Mouse (Mus musculus) heart, adult 2 months (tissue): ENCODE results near the gene Klhdc8b. TPM values are rescaled to one million over a fixed set of nuclear protein-coding genes. Genes with fewer than 3 reads are reported as not detected.

Experiments
- DNase-seq, 2 experiments: peaks; one replicate each; pipeline ENCODE4 v3.0.0; 2021
- H3K27ac ChIP-seq: fragments of 200-600 bp; 2 replicates; pipeline ENCODE4 v1.8.1; 2022
- H3K27me3 ChIP-seq: fragments of 200-500 bp; 2 replicates; pipeline ENCODE4 v1.6.1; 2012; ENCODE audit warnings: mild to moderate bottlenecking, low read length, inconsistent platforms, mixed read lengths; ENCODE audit not compliant: control insufficient read depth, insufficient read depth
- H3K36me3 ChIP-seq: fragments of 200-500 bp; 2 replicates; pipeline ENCODE4 v1.6.1; 2012; ENCODE audit warnings: low read length, inconsistent platforms; ENCODE audit not compliant: control insufficient read depth, insufficient read depth
- H3K4me1 ChIP-seq: fragments of 200-500 bp; 2 replicates; pipeline ENCODE4 v1.6.1; 2011; ENCODE audit warnings: low read length; ENCODE audit not compliant: control insufficient read depth, insufficient read depth
- H3K4me3 ChIP-seq: fragments of 200-600 bp; 2 replicates; pipeline ENCODE4 v1.8.1; 2022
- H3K79me2 ChIP-seq: fragments of 200-500 bp; replicated peaks from 2 replicates; pipeline ENCODE4 v1.6.1; 2012; ENCODE audit warnings: mild to moderate bottlenecking, inconsistent platforms, low read length, moderate library complexity, mixed read lengths; ENCODE audit not compliant: control insufficient read depth, insufficient read depth
- H3K9ac ChIP-seq: fragments of 200-500 bp; 2 replicates; pipeline ENCODE4 v1.6.1; 2012; ENCODE audit warnings: low read depth, mild to moderate bottlenecking, control low read depth, inconsistent platforms, low read length, mixed read lengths
- CTCF ChIP-seq: fragments of 200-600 bp; IDR thresholded peaks from 2 replicates; pipeline ENCODE4 v1.8.1; 2022; ENCODE audit warnings: antibody characterized with exemption, mild to moderate bottlenecking, moderate library complexity
- EP300 ChIP-seq: fragments of 200-500 bp; IDR thresholded peaks from 2 replicates; pipeline ENCODE4 v1.6.1; 2011; ENCODE audit warnings: low read depth, low read length, control low read depth; ENCODE audit not compliant: insufficient read depth
- POLR2A ChIP-seq: fragments of 200-500 bp; IDR thresholded peaks from 2 replicates; pipeline ENCODE4 v1.6.1; 2011; ENCODE audit warnings: mild to moderate bottlenecking, low read depth, low read length, control low read depth; ENCODE audit not compliant: insufficient read depth
- WGBS: fragments of 180-500 bp; shearing (Covaris S2); methylation state at CpG from one replicate; pipeline ENCODE4 v1.1.7; 2018; 5-methylcytosine and 5-hydroxymethylcytosine counted together
- intact Hi-C: fragments of 180-260 bp; cut with DNase I; formaldehyde crosslinking; loops from one replicate; pipeline ENCODE4 v1.15.1; 2025
- polyA plus RNA-seq: library from polyadenylated mRNA; depleted of rRNA; stranded (reverse); fragments of >200 nt; gene quantifications from 2 replicates; pipeline ENCODE4 v1.2.3, GENCODE M21; 2012
- total RNA-seq, 2 experiments: library from RNA; stranded (reverse); gene quantifications; 2 replicates each; pipeline ENCODE4 v1.2.3; 2021

The Klhdc8b gene
- total and polyA plus RNA-seq, 3 experiments = 4.9 to 21.5 (median 5.8) TPM

GRCm38 (mm10) chr9:108494905-108495304, 33.5 kb upstream of the Klhdc8b start:
- Histone ChIP-seq H3K4me3 (no peak overlapping the region), H3K27ac (no peak overlapping the region), H3K4me1 (peaks cover 7% of the 10 kb centered on the region), H3K36me3 (peaks cover 6% of the 10 kb centered on the region), H3K9ac (no peak overlapping the region), H3K79me2 (no peaks in the 10 kb centered on the region), H3K27me3 (no peaks in the 10 kb centered on the region)
- intact Hi-C loops = loop anchor here (5.0 kb wide), 1 partner anchor 43 kb away; no protein-coding TSS in a partner anchor
- 77% methylated on average over 10 of the region's 10 CpGs for WGBS
- TF ChIP-seq EP300 (no peak), POLR2A (no peak), CTCF (no peak)
- DNase-seq = no peak

- intact Hi-C loops = loop anchor here (5.0 kb wide), 1 partner anchor 42 kb away; no protein-coding TSS in a partner anchor
- WGBS = 92% methylated on average over 19 of the region's 19 CpGs
- peaks cover 7% of the 10 kb centered on the region for H3K4me1 ChIP-seq
Observed at GRCm38 (mm10) chr9:108494146-108494825, 32.9 kb upstream of the Klhdc8b start.

GRCm38 (mm10) chr9:108493246-108493645, 31.9 kb upstream of the Klhdc8b start:
- no peak overlapping the region for H3K9ac ChIP-seq
- H3K79me2 ChIP-seq = no peaks in the 10 kb centered on the region
- WGBS = 83% methylated on average over 8 of the region's 8 CpGs
- TF ChIP-seq EP300 (no peak), POLR2A (no peak), CTCF (no peak)
- no peak overlapping the region for H3K4me3 ChIP-seq
- peaks cover 7% of the 10 kb centered on the region for H3K4me1 ChIP-seq
- no peak overlapping the region for H3K27ac ChIP-seq
- no peaks in the 10 kb centered on the region for H3K27me3 ChIP-seq
- peaks cover 6% of the 10 kb centered on the region for H3K36me3 ChIP-seq
- intact Hi-C loops = loop anchor here (5.0 kb wide), 1 partner anchor 41 kb away; no protein-coding TSS in a partner anchor
- DNase-seq = no peak

More at GRCm38 (mm10) chr9:108494146-108494825, 32.9 kb upstream of the Klhdc8b start:
- no peak for DNase-seq
- Histone ChIP-seq H3K36me3 (peaks cover 6% of the 10 kb centered on the region), H3K4me3 (no peak overlapping the region), H3K27me3 (no peaks in the 10 kb centered on the region), H3K9ac (no peak overlapping the region), H3K27ac (no peak overlapping the region), H3K79me2 (no peaks in the 10 kb centered on the region)
- no peak for TF ChIP-seq POLR2A
- TF ChIP-seq CTCF = no peak
- TF ChIP-seq EP300 = no peak

- Histone ChIP-seq H3K27me3 (no peaks in the 10 kb centered on the region), H3K79me2 (no peaks in the 10 kb centered on the region), H3K36me3 (peaks cover 6% of the 10 kb centered on the region), H3K4me3 (peak overlapping the region; percentile 99), H3K4me1 (peaks cover 7% of the 10 kb centered on the region), H3K9ac (peak overlapping the region; percentile 42), H3K27ac (peak overlapping the region; percentile 99)
- 32% methylated on average over 16 of the region's 16 CpGs for WGBS
- no peak for TF ChIP-seq POLR2A
- no peak for TF ChIP-seq CTCF
- no peak for TF ChIP-seq EP300
- peak in 1 of 2 experiments; percentile 49 for DNase-seq
- intact Hi-C loops = loop anchor here (5.0 kb wide), 1 partner anchor 40 kb away; no protein-coding TSS in a partner anchor
Observed at GRCm38 (mm10) chr9:108492043-108492750, 30.8 kb upstream of the Klhdc8b start.

GRCm38 (mm10) chr9:108491286-108491580, 29.9 kb upstream of the Klhdc8b start:
- Histone ChIP-seq H3K27ac (peak overlapping the region; percentile 99), H3K36me3 (peaks cover 6% of the 10 kb centered on the region), H3K79me2 (no peaks in the 10 kb centered on the region), H3K4me1 (peaks cover 7% of the 10 kb centered on the region), H3K27me3 (no peaks in the 10 kb centered on the region), H3K4me3 (peak overlapping the region; percentile 99), H3K9ac (peak overlapping the region; percentile 90)
- TF ChIP-seq POLR2A (no peak), CTCF (no peak), EP300 (no peak)
- no peak for DNase-seq
- intact Hi-C loops = loop anchor here (2.0 to 5.0 kb wide), 2 partner anchors 16 to 39 kb away; partner anchors contain the start of gene Qars
- WGBS = 1% methylated on average over 12 of the region's 12 CpGs
